Mouse (Mus musculus) forebrain, embryonic 16.5 days (tissue): ENCODE results near the gene Gm20388. TPM values are rescaled to one million over a fixed set of nuclear protein-coding genes. Genes with fewer than 3 reads are reported as not detected.
A peak's percentile ranks its signal among the peaks of the same experiment; 100 is the strongest.

Source experiments
- ATAC-seq: fragments of 200-750 bp; cut with Nextera tagmentation; 2 replicates; pipeline ENCODE4 v1.8.0; 2017; ENCODE audit warnings: mild to moderate bottlenecking, moderate library complexity
- H3K27ac ChIP-seq: fragments of 300-500 bp; sonication (generic); 2 replicates; pipeline ENCODE4 v1.5.1; 2014; ENCODE audit warnings: low read length, control low read depth
- H3K27me3 ChIP-seq: fragments of 300-500 bp; sonication (generic); replicated peaks from 2 replicates; pipeline ENCODE4 v1.6.1; 2014; ENCODE audit warnings: low read length; ENCODE audit not compliant: control insufficient read depth, insufficient read depth
- H3K36me3 ChIP-seq: fragments of 300-500 bp; sonication (generic); 2 replicates; pipeline ENCODE4 v1.6.1; 2014; ENCODE audit not compliant: control insufficient read depth, insufficient read depth
- H3K4me1 ChIP-seq: fragments of 300-500 bp; sonication (generic); replicated peaks from 2 replicates; pipeline ENCODE4 v1.6.1; 2014; ENCODE audit warnings: low read length; ENCODE audit not compliant: control insufficient read depth, insufficient read depth
- H3K4me2 ChIP-seq: fragments of 300-500 bp; sonication (generic); 2 replicates; pipeline ENCODE4 v1.6.1; 2014; ENCODE audit warnings: mild to moderate bottlenecking, low read length, control low read depth
- H3K4me3 ChIP-seq: fragments of 300-500 bp; sonication (generic); replicated peaks from 2 replicates; pipeline ENCODE4 v1.5.1; 2014; ENCODE audit warnings: mild to moderate bottlenecking, low read length, control low read depth
- H3K9ac ChIP-seq: fragments of 300-500 bp; sonication (generic); replicated peaks from 2 replicates; pipeline ENCODE4 v1.6.1; 2014; ENCODE audit warnings: low read depth, low read length, control low read depth
- H3K9me3 ChIP-seq: fragments of 300-500 bp; sonication (generic); 2 replicates; pipeline ENCODE4 v1.6.1; 2016; ENCODE audit warnings: low read length; ENCODE audit not compliant: control insufficient read depth
- WGBS: fragments of 180-500 bp; shearing (Covaris S2); extraction: QIAGEN DNeasy Blood & Tissue Kit; methylation state at CpG from one replicate; pipeline ENCODE4 v1.1.7; 2014; 5-methylcytosine and 5-hydroxymethylcytosine counted together
- polyA plus RNA-seq: library from polyadenylated mRNA; unstranded; fragments of >200 nt; fragmentation: Nextera tagmentation; extraction: Ambion mirVana; gene quantifications from 2 replicates; pipeline ENCODE4 v1.2.1, GENCODE M21; 2015

Gm20388 gene
- polyA plus RNA-seq, 1 experiment from 2014 or later: 4.7 TPM

- Histone ChIP-seq H3K27ac (peak overlapping the region; percentile 80), H3K9ac (peak overlapping the region; percentile 84), H3K9me3 (no peaks in the 10 kb centered on the region), H3K36me3 (no peaks in the 10 kb centered on the region), H3K4me3 (peak overlapping the region; percentile 87), H3K4me2 (peak overlapping the region; percentile 82), H3K27me3 (no peaks in the 10 kb centered on the region), H3K4me1 (peaks cover 20% of the 10 kb centered on the region)
- peak; percentile 96 for ATAC-seq
- WGBS: under 1% methylated on average over 71 of the region's 79 CpGs
Observed at GRCm38 (mm10) chr8:123858941-123859647, 3948.5 kb downstream of the Gm20388 start.

GRCm38 (mm10) chr8:123859648-123860259 is 3949.1 kb downstream of the Gm20388 start, which contains the start of gene Ccsap:
Gene Ccsap (minus strand): TSS chr8:123860209.
- Histone ChIP-seq H3K9ac (peak within 1 kb of the TSS; percentile 84), H3K4me1 (peaks cover 23% of the 10 kb centered on the region), H3K9me3 (no peaks in the 10 kb centered on the region), H3K27me3 (no peaks in the 10 kb centered on the region), H3K4me2 (peak within 1 kb of the TSS; percentile 82), H3K27ac (peak within 1 kb of the TSS; percentile 80), H3K36me3 (no peaks in the 10 kb centered on the region), H3K4me3 (peak within 1 kb of the TSS; percentile 87)
- WGBS: 1% methylated on average over 48 of the region's 48 CpGs
- peak; percentile 60 for ATAC-seq

GRCm38 (mm10) chr8:123860386-123860785 is 3949.7 kb downstream of the Gm20388 start:
- no peak overlapping the region; the same call in 1 of the 2 replicates for H3K9ac ChIP-seq
- no peak for ATAC-seq
- H3K9me3 ChIP-seq: no peaks in the 10 kb centered on the region

GRCm38 (mm10) chr8:123865786-123866185 is 3955.1 kb downstream of the Gm20388 start:
- H3K27ac ChIP-seq: no peak overlapping the region
- no peaks in the 10 kb centered on the region for H3K9me3 ChIP-seq
- no peaks in the 10 kb centered on the region for H3K27me3 ChIP-seq
- H3K4me2 ChIP-seq: no peak overlapping the region
- H3K9ac ChIP-seq: no peak overlapping the region
- peaks cover 8% of the 10 kb centered on the region for H3K4me1 ChIP-seq
- no peak overlapping the region for H3K4me3 ChIP-seq
- no peak for ATAC-seq
- no peaks in the 10 kb centered on the region for H3K36me3 ChIP-seq
- WGBS: 80% methylated on average over 7 of the region's 7 CpGs

More at GRCm38 (mm10) chr8:123860386-123860785, 3949.7 kb downstream of the Gm20388 start:
- H3K4me3 ChIP-seq: peak overlapping the region; percentile 87
- 74% methylated on average over 4 of the region's 4 CpGs for WGBS
- H3K4me1 ChIP-seq: peaks cover 23% of the 10 kb centered on the region
- H3K4me2 ChIP-seq: peak overlapping the region; percentile 82
- no peaks in the 10 kb centered on the region for H3K36me3 ChIP-seq
- H3K27me3 ChIP-seq: no peaks in the 10 kb centered on the region
- H3K27ac ChIP-seq: no peak overlapping the region

- Histone ChIP-seq H3K27me3 (no peaks in the 10 kb centered on the region), H3K4me1 (peaks cover 8% of the 10 kb centered on the region), H3K4me3 (no peak overlapping the region), H3K4me2 (no peak overlapping the region), H3K36me3 (no peaks in the 10 kb centered on the region), H3K27ac (no peak overlapping the region), H3K9me3 (no peaks in the 10 kb centered on the region), H3K9ac (no peak overlapping the region)
- 18% methylated on average over 5 of the region's 5 CpGs for WGBS
- no peak for ATAC-seq
Observed at GRCm38 (mm10) chr8:123866971-123867370, 3956.3 kb downstream of the Gm20388 start.

GRCm38 (mm10) chr8:123872048-123872447 is 3961.4 kb downstream of the Gm20388 start:
- Histone ChIP-seq H3K36me3 (no peaks in the 10 kb centered on the region), H3K4me3 (no peak overlapping the region), H3K27me3 (no peaks in the 10 kb centered on the region), H3K4me1 (no peaks in the 10 kb centered on the region), H3K9ac (no peak overlapping the region), H3K9me3 (no peaks in the 10 kb centered on the region), H3K4me2 (no peak overlapping the region), H3K27ac (no peak overlapping the region)
- 78% methylated on average over 9 of the region's 9 CpGs for WGBS
- no peak for ATAC-seq

- H3K4me1 ChIP-seq: no peaks in the 10 kb centered on the region
- H3K9ac ChIP-seq: no peak overlapping the region
- no peak overlapping the region for H3K4me3 ChIP-seq
- no peaks in the 10 kb centered on the region for H3K9me3 ChIP-seq
- no peak overlapping the region for H3K4me2 ChIP-seq
- ATAC-seq: no peak
- H3K36me3 ChIP-seq: no peaks in the 10 kb centered on the region
- 84% methylated on average over 6 of the region's 6 CpGs for WGBS
- no peak overlapping the region for H3K27ac ChIP-seq
- H3K27me3 ChIP-seq: no peaks in the 10 kb centered on the region
Observed at GRCm38 (mm10) chr8:123873364-123873763, 3962.7 kb downstream of the Gm20388 start.

- no peak for ATAC-seq
- H3K27ac ChIP-seq: no peak overlapping the region
- 84% methylated on average over 11 of the region's 11 CpGs for WGBS
Observed at GRCm38 (mm10) chr8:123874324-123874723, 3963.7 kb downstream of the Gm20388 start.

GRCm38 (mm10) chr8:123877865-123878264 is 3967.2 kb downstream of the Gm20388 start:
- ATAC-seq: no peak
- WGBS: 81% methylated on average over 2 of the region's 2 CpGs
- no peak overlapping the region for H3K9ac ChIP-seq

More at GRCm38 (mm10) chr8:123874324-123874723, 3963.7 kb downstream of the Gm20388 start:
- H3K9ac ChIP-seq: no peak overlapping the region
- H3K36me3 ChIP-seq: no peaks in the 10 kb centered on the region
- H3K4me1 ChIP-seq: no peaks in the 10 kb centered on the region
- no peak overlapping the region for H3K4me2 ChIP-seq
- no peaks in the 10 kb centered on the region for H3K9me3 ChIP-seq
- H3K27me3 ChIP-seq: no peaks in the 10 kb centered on the region
- no peak overlapping the region for H3K4me3 ChIP-seq

More at GRCm38 (mm10) chr8:123877865-123878264, 3967.2 kb downstream of the Gm20388 start:
- H3K36me3 ChIP-seq: no peaks in the 10 kb centered on the region
- H3K27ac ChIP-seq: no peak overlapping the region
- no peaks in the 10 kb centered on the region for H3K4me1 ChIP-seq
- H3K9me3 ChIP-seq: no peaks in the 10 kb centered on the region
- H3K4me2 ChIP-seq: no peak overlapping the region
- H3K4me3 ChIP-seq: no peak overlapping the region
- no peaks in the 10 kb centered on the region for H3K27me3 ChIP-seq
